In genomic region chr6:86062226-86062625, GRCm38 (mm10) we compare ENCODE assay signal across 23 mouse cellular contexts. TPM values are rescaled to one million over a fixed set of nuclear protein-coding genes. Genes with fewer than 3 reads are reported as not detected.
DNase-seq lines count a peak whose midpoint lies in the region; ATAC-seq and TF ChIP-seq lines count a peak whose summit lies in the region.
"Had no signal": no experiment of that assay in that cellular context is flagged by ENCODE, and none has a peak within 500 bp of the region (broad histone marks: within the 10 kb centered on the region; RNA-seq: fewer than 3 reads in every experiment).

No protein-coding gene starts in this region.

- H3K27me3 ChIP-seq in embryonic facial prominence, embryonic 13.5 days, result no peaks in the 10 kb centered on the region
- H3K27me3 ChIP-seq in embryonic facial prominence, embryonic 10.5 days (replicated peaks; ENCODE audit: low read depth, poor library complexity, severe bottlenecking), result no peaks in the 10 kb centered on the region
- H3K27me3 ChIP-seq in forebrain, postnatal 0 days (ENCODE audit: insufficient read depth, low read length), result no peaks in the 10 kb centered on the region
- peaks cover 4% of the 10 kb centered on the region; the same call in 1 of the 2 replicates for H3K27me3 ChIP-seq in midbrain, embryonic 10.5 days (ENCODE audit: low read depth, poor library complexity, severe bottlenecking)
- no peaks in the 10 kb centered on the region for H3K27me3 ChIP-seq in neural tube, embryonic 14.5 days (ENCODE audit: control insufficient read depth, insufficient read depth, low read length)
- H3K27me3 ChIP-seq: embryonic facial prominence, embryonic 12.5 days had no signal

- ATAC-seq in embryonic facial prominence, embryonic 13.5 days (ENCODE audit: insufficient number of reproducible peaks, insufficient read depth, low FRiP score, low TSS enrichment, low read depth), result no peak
- no peak for ATAC-seq in forebrain, postnatal 0 days
- ATAC-seq in neural tube, embryonic 14.5 days (ENCODE audit: low read depth), result no peak

- 0 out of 2 replicates have a peak overlapping the region, but pooled peaks have one; percentile 11 for H3K27ac ChIP-seq in embryonic facial prominence, embryonic 13.5 days
- H3K27ac ChIP-seq in embryonic facial prominence, embryonic 10.5 days (replicated peaks), result no peak overlapping the region
- H3K27ac ChIP-seq in forebrain, postnatal 0 days (ENCODE audit: low read depth, low read length), result peak overlapping the region; percentile 97
- peak overlapping the region; percentile 74 for H3K27ac ChIP-seq in midbrain, embryonic 10.5 days (replicated peaks)
- peak overlapping the region; percentile 91 for H3K27ac ChIP-seq in neural tube, embryonic 14.5 days (ENCODE audit: low read depth, low read length)
- H3K27ac ChIP-seq: embryonic facial prominence, embryonic 12.5 days; liver, embryonic 15.5 days had no signal

- DNase-seq in embryonic facial prominence, embryonic 10.5 days (ENCODE audit: low spot score), result no peak
- no peak for DNase-seq in forebrain, postnatal 0 days
- DNase-seq in midbrain, embryonic 10.5 days (ENCODE audit: low spot score), result no peak
- DNase-seq in urinary bladder, postnatal 25 days (ENCODE audit: low spot score), result no peak
- DNase-seq in left cerebral cortex, adult 9 months (ENCODE audit: low spot score in 2 of 2), result no peak
- DNase-seq in frontal cortex, postnatal 25 days (ENCODE audit: low spot score in 2 of 2), result no peak
- DNase-seq: adrenal gland, postnatal 36 days; cerebellum, adult 9-11 months; gastrocnemius, postnatal 25 days; heart, postnatal 36 days; kidney, adult 11 months; kidney, postnatal 14 days; lung, postnatal 10 days had no signal

- H3K9ac ChIP-seq in embryonic facial prominence, embryonic 13.5 days, result no peak overlapping the region
- peak overlapping the region; percentile 18; the same call in 1 of the 2 replicates for H3K9ac ChIP-seq in forebrain, postnatal 0 days
- H3K9ac ChIP-seq in neural tube, embryonic 14.5 days (replicated peaks; ENCODE audit: low read depth, low read length), result no peak overlapping the region
- H3K9ac ChIP-seq: embryonic facial prominence, embryonic 12.5 days; liver, embryonic 15.5 days had no signal

- H3K36me3 ChIP-seq in embryonic facial prominence, embryonic 13.5 days, result no peaks in the 10 kb centered on the region
- H3K36me3 ChIP-seq in embryonic facial prominence, embryonic 10.5 days (replicated peaks), result no peaks in the 10 kb centered on the region
- H3K36me3 ChIP-seq in forebrain, postnatal 0 days (ENCODE audit: insufficient read depth), result 0 out of 2 replicates have a peak, but pooled peaks cover 4% of the 10 kb centered on the region
- H3K36me3 ChIP-seq in midbrain, embryonic 10.5 days, result no peaks in the 10 kb centered on the region
- no peaks in the 10 kb centered on the region for H3K36me3 ChIP-seq in neural tube, embryonic 14.5 days (ENCODE audit: control insufficient read depth, insufficient read depth, low read length)
- H3K36me3 ChIP-seq: embryonic facial prominence, embryonic 12.5 days; liver, embryonic 15.5 days had no signal

- TF ChIP-seq CTCF in forebrain, postnatal 0 days (IDR thresholded peaks at IDR 0.05; ENCODE audit: low read depth), result no peak

- WGBS in embryonic facial prominence, embryonic 13.5 days, result 64% methylated on average over 5 of the region's 5 CpGs
- WGBS in embryonic facial prominence, embryonic 10.5 days, result 69% methylated on average over 5 of the region's 5 CpGs
- 51% methylated on average over 5 of the region's 5 CpGs for WGBS in forebrain, postnatal 0 days
- WGBS in midbrain, embryonic 10.5 days, result 87% methylated on average over 5 of the region's 5 CpGs
- WGBS in neural tube, embryonic 14.5 days, result 32% methylated on average over 5 of the region's 5 CpGs

- peaks cover 15% of the 10 kb centered on the region for H3K4me1 ChIP-seq in embryonic facial prominence, embryonic 13.5 days
- H3K4me1 ChIP-seq in embryonic facial prominence, embryonic 10.5 days, result peaks cover 45% of the 10 kb centered on the region
- peaks cover 85% of the 10 kb centered on the region for H3K4me1 ChIP-seq in forebrain, postnatal 0 days (ENCODE audit: insufficient read depth)
- H3K4me1 ChIP-seq in midbrain, embryonic 10.5 days, result peaks cover 90% of the 10 kb centered on the region
- peaks cover 78% of the 10 kb centered on the region for H3K4me1 ChIP-seq in neural tube, embryonic 14.5 days (ENCODE audit: control insufficient read depth, insufficient read depth, low read length)
- H3K4me1 ChIP-seq: embryonic facial prominence, embryonic 12.5 days had no signal

- no peaks in the 10 kb centered on the region for H3K9me3 ChIP-seq in embryonic facial prominence, embryonic 13.5 days
- H3K9me3 ChIP-seq in embryonic facial prominence, embryonic 10.5 days, result no peaks in the 10 kb centered on the region
- no peaks in the 10 kb centered on the region for H3K9me3 ChIP-seq in forebrain, postnatal 0 days (ENCODE audit: low read length)
- no peaks in the 10 kb centered on the region for H3K9me3 ChIP-seq in midbrain, embryonic 10.5 days (replicated peaks)
- no peaks in the 10 kb centered on the region for H3K9me3 ChIP-seq in neural tube, embryonic 14.5 days (ENCODE audit: control insufficient read depth, low read length)
- H3K9me3 ChIP-seq: embryonic facial prominence, embryonic 12.5 days; liver, embryonic 15.5 days had no signal

- no peak overlapping the region for H3K4me2 ChIP-seq in embryonic facial prominence, embryonic 13.5 days
- H3K4me2 ChIP-seq in forebrain, postnatal 0 days (ENCODE audit: low read depth), result 0 out of 2 replicates have a peak overlapping the region, but pooled peaks have one; percentile 17
- H3K4me2 ChIP-seq in neural tube, embryonic 14.5 days (ENCODE audit: low read depth, low read length), result peak overlapping the region; percentile 23
- H3K4me2 ChIP-seq: embryonic facial prominence, embryonic 12.5 days; heart, embryonic 11.5 days; liver, embryonic 15.5 days had no signal

- no peak overlapping the region for H3K4me3 ChIP-seq in embryonic facial prominence, embryonic 13.5 days
- H3K4me3 ChIP-seq in embryonic facial prominence, embryonic 10.5 days, result no peak overlapping the region
- H3K4me3 ChIP-seq in forebrain, postnatal 0 days (ENCODE audit: low read depth, low read length), result no peak overlapping the region
- H3K4me3 ChIP-seq in midbrain, embryonic 10.5 days, result no peak overlapping the region
- H3K4me3 ChIP-seq in neural tube, embryonic 14.5 days (ENCODE audit: low read depth, low read length), result no peak overlapping the region
- H3K4me3 ChIP-seq: embryonic facial prominence, embryonic 12.5 days; liver, embryonic 15.5 days had no signal

RNA-seq across cellular contexts. Expression of gene Add2, which starts 33.7 kb away (rescaled TPM):
- 8.7 and 9.4 TPM in 2 replicates for polyA plus RNA-seq in embryonic facial prominence, embryonic 13.5 days (2015; fragmentation: Nextera tagmentation; extraction: Ambion mirVana)
- polyA plus RNA-seq in embryonic facial prominence, embryonic 10.5 days (2016; fragmentation: Nextera tagmentation; extraction: Ambion mirVana), result 23.4 and 26.6 TPM in 2 replicates
- total RNA-seq in forebrain, postnatal 0 days (2014; rRNA removed), result 267 and 333 TPM in 2 replicates
- 175 and 186 TPM in 2 replicates for polyA plus RNA-seq in forebrain, postnatal 0 days (2015; fragmentation: Nextera tagmentation; extraction: Ambion mirVana)
- 43.3 and 81.8 TPM in 2 replicates for polyA plus RNA-seq in midbrain, embryonic 10.5 days (2016; fragmentation: Nextera tagmentation; extraction: Ambion mirVana)
- polyA plus RNA-seq in neural tube, embryonic 14.5 days (2014; fragmentation: Nextera tagmentation; extraction: Ambion mirVana), result 94.7 and 111 TPM in 2 replicates
- total RNA-seq: CH12.LX had no signal

RNA-seq across cellular contexts. Expression of gene Figla, which starts 46.3 kb away (rescaled TPM):
- polyA plus RNA-seq in embryonic facial prominence, embryonic 13.5 days (2015; fragmentation: Nextera tagmentation; extraction: Ambion mirVana), result not detected in 2 replicates
- not detected in 2 replicates for polyA plus RNA-seq in embryonic facial prominence, embryonic 10.5 days (2016; fragmentation: Nextera tagmentation; extraction: Ambion mirVana)
- total RNA-seq in forebrain, postnatal 0 days (2014; rRNA removed), result not detected in 2 replicates
- polyA plus RNA-seq in forebrain, postnatal 0 days (2015; fragmentation: Nextera tagmentation; extraction: Ambion mirVana), result not detected in 2 replicates
- polyA plus RNA-seq in midbrain, embryonic 10.5 days (2016; fragmentation: Nextera tagmentation; extraction: Ambion mirVana), result not detected in 2 replicates
- polyA plus RNA-seq in neural tube, embryonic 14.5 days (2014; fragmentation: Nextera tagmentation; extraction: Ambion mirVana), result not detected in 2 replicates
- total RNA-seq: adrenal gland, postnatal 36 days; CH12.LX; gastrocnemius, postnatal 25 days; heart, postnatal 36 days; layer of hippocampus, postnatal 14 days had no signal
- polyA plus RNA-seq: embryonic facial prominence, embryonic 12.5 days; heart, embryonic 11.5 days; limb, embryonic 11.5 days; liver, embryonic 15.5 days; spleen, adult 2 months; stomach, embryonic 16.5 days had no signal
